ENCODE assay signal across 7 mouse cellular contexts in genomic region chr1:43223097-43223496, GRCm38 (mm10). TPM values are rescaled to one million over a fixed set of nuclear protein-coding genes. Genes with fewer than 3 reads are reported as not detected.
"Had no signal": no experiment of that assay in that cellular context is flagged by ENCODE, and none has a peak within 500 bp of the region (broad histone marks: within the 10 kb centered on the region; RNA-seq: fewer than 3 reads in every experiment).

No protein-coding gene starts in this region.

- DNase-seq: kidney, adult 9 months; right cerebral cortex, postnatal 4 days; thymus, adult 2 months; thymus, postnatal 25 days had no signal

- ATAC-seq: intestine, embryonic 16.5 days; liver, embryonic 12.5 days had no signal

RNA-seq across cellular contexts. Expression of gene Fhl2, which starts 26.3 kb away (rescaled TPM):
- total RNA-seq: megakaryocyte-erythroid progenitor cell, adult 5-6 weeks had no signal
